Mouse (Mus musculus) kidney, embryonic 15.5 days (tissue): ENCODE results near the gene Orm1. TPM values are rescaled to one million over a fixed set of nuclear protein-coding genes. Genes with fewer than 3 reads are reported as not detected.
"Not testable (repeated sequence)": the region's sequence is repeated elsewhere in the genome, so short reads cannot be mapped to it uniquely, and the experiment has no call there.

Experiments
- ATAC-seq: fragments of 200-750 bp; cut with Nextera tagmentation; replicated peaks from 2 replicates; pipeline ENCODE4 v1.8.0; 2017; ENCODE audit warnings: moderate TSS enrichment; ENCODE audit not compliant: low FRiP score
- H3K27ac ChIP-seq: fragments of 300-500 bp; sonication (generic); 2 replicates; pipeline ENCODE4 v1.5.1; 2015; ENCODE audit warnings: mild to moderate bottlenecking, inconsistent platforms
- H3K27me3 ChIP-seq: fragments of 300-500 bp; sonication (generic); 2 replicates; pipeline ENCODE4 v1.6.1; 2015; ENCODE audit warnings: inconsistent platforms
- H3K36me3 ChIP-seq: fragments of 300-500 bp; sonication (generic); 2 replicates; pipeline ENCODE4 v1.6.1; 2015; ENCODE audit warnings: inconsistent platforms
- H3K4me1 ChIP-seq: fragments of 300-500 bp; sonication (generic); 2 replicates; pipeline ENCODE4 v1.6.1; 2015; ENCODE audit warnings: inconsistent platforms
- H3K4me2 ChIP-seq: fragments of 300-500 bp; sonication (generic); 2 replicates; pipeline ENCODE4 v1.6.1; 2015; ENCODE audit warnings: moderate library complexity, mild to moderate bottlenecking, inconsistent platforms
- H3K4me3 ChIP-seq: fragments of 300-500 bp; sonication (generic); replicated peaks from 2 replicates; pipeline ENCODE4 v1.5.1; 2015; ENCODE audit warnings: mild to moderate bottlenecking, inconsistent platforms
- H3K9ac ChIP-seq: fragments of 300-500 bp; sonication (generic); 2 replicates; pipeline ENCODE4 v1.6.1; 2015; ENCODE audit warnings: mild to moderate bottlenecking, inconsistent platforms
- H3K9me3 ChIP-seq: fragments of 300-500 bp; sonication (generic); replicated peaks from 2 replicates; pipeline ENCODE4 v1.6.1; 2016; ENCODE audit warnings: inconsistent platforms
- WGBS: fragments of 180-500 bp; shearing (Covaris S2); methylation state at CpG from one replicate; pipeline ENCODE4 v1.1.7; 2015; ENCODE audit warnings: mixed read lengths; 5-methylcytosine and 5-hydroxymethylcytosine counted together
- polyA plus RNA-seq: library from polyadenylated mRNA; unstranded; fragments of >200 nt; fragmentation: Nextera tagmentation; extraction: Ambion mirVana; gene quantifications from 2 replicates; pipeline ENCODE4 v1.2.1, GENCODE M21; 2015

The Orm1 gene
- polyA plus RNA-seq, 1 experiment from 2014 or later, result not detected

DNA sequence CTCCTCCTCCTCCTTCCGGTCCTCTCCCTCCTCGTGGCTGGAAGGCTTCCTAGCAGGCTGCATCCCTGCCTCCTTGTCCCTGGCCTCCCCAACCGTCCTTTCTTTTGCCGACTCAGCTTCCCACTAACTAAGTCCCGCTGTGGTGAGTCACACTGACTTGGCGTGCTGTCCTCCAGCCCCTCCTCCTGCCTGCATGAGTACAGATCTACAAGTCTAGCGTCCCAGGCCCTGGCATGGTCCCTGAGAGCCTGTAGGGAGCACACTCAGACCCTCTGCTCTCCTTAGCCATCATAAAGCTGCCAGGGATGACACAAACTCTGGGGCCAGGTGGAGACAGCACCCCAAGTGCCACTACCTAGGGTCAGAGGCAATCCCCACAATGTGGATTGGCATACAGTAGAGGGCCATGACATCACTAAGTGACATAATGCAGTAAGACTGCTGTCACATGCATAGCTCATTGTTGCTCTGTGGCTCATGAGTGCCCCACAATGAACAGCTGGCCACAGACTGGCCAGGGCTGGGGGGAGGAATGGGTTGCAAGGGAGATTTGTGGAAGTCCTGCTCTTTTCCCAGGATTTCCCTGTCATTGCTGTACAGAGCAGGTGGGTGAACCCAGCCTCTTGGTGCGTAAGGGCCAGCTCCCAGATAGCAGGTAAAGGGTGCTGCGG lies 28.1 kb upstream of the Orm1 start:
- Histone ChIP-seq H3K4me1 (no peaks in the 10 kb centered on the region), H3K27me3 (no peaks in the 10 kb centered on the region), H3K36me3 (peaks cover 40% of the 10 kb centered on the region), H3K4me3 (no peak overlapping the region), H3K9me3 (no peaks in the 10 kb centered on the region), H3K27ac (no peak overlapping the region), H3K9ac (no peak overlapping the region), H3K4me2 (no peak overlapping the region)
- WGBS, result 62% methylated on average over 9 of the region's 9 CpGs
- 0 out of 2 replicates have a peak, but pooled peaks have one; percentile 24 for ATAC-seq

- not testable (repeated sequence) for H3K4me3 ChIP-seq, H3K4me1 ChIP-seq, H3K9ac ChIP-seq, ATAC-seq, H3K27me3 ChIP-seq, H3K9me3 ChIP-seq, H3K4me2 ChIP-seq, H3K27ac ChIP-seq
- WGBS, result 31% methylated on average over 3 of the region's 3 CpGs
- peaks cover 59% of the 10 kb centered on the region for H3K36me3 ChIP-seq
Measured at GRCm38 (mm10) chr4:63319566-63319965, 24.8 kb upstream of the Orm1 start.

- no peak overlapping the region for H3K9ac ChIP-seq
- 79% methylated on average over 8 of the region's 8 CpGs for WGBS
- no peak overlapping the region for H3K4me2 ChIP-seq
- H3K4me1 ChIP-seq, result no peaks in the 10 kb centered on the region
- peaks cover 59% of the 10 kb centered on the region for H3K36me3 ChIP-seq
- no peak overlapping the region for H3K4me3 ChIP-seq
- H3K9me3 ChIP-seq, result no peaks in the 10 kb centered on the region
- no peaks in the 10 kb centered on the region for H3K27me3 ChIP-seq
- ATAC-seq, result no peak
- H3K27ac ChIP-seq, result no peak overlapping the region
Measured at GRCm38 (mm10) chr4:63323275-63323815, 21.0 kb upstream of the Orm1 start.

DNA sequence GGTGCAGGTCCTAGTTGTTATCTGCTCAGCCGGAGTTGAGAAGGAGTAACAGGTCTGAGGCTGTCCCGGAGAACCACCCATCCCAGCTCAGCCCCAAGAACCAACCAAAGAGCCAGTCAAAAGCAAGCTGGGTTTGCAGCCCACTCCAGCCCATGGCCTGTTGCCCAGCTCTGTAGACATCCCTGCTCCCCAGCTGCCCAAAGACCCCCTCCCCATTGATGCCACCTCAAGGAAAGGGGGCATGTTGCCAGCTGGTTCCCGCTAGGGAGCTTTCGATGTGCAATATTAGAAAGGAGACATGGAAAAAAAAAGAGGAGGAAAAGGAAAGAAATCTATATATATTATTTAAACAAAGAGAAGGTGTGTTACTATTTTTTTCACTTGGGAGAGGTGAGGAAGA lies 11.0 kb upstream of the Orm1 start:
- H3K4me1 ChIP-seq, result no peaks in the 10 kb centered on the region
- H3K27me3 ChIP-seq, result no peaks in the 10 kb centered on the region
- no peak overlapping the region for H3K4me2 ChIP-seq
- H3K9ac ChIP-seq, result no peak overlapping the region
- H3K36me3 ChIP-seq, result peaks cover 33% of the 10 kb centered on the region
- no peak overlapping the region for H3K27ac ChIP-seq
- WGBS, result 97% methylated on average over 4 of the region's 4 CpGs
- no peak for ATAC-seq
- no peaks in the 10 kb centered on the region for H3K9me3 ChIP-seq
- H3K4me3 ChIP-seq, result no peak overlapping the region

DNA sequence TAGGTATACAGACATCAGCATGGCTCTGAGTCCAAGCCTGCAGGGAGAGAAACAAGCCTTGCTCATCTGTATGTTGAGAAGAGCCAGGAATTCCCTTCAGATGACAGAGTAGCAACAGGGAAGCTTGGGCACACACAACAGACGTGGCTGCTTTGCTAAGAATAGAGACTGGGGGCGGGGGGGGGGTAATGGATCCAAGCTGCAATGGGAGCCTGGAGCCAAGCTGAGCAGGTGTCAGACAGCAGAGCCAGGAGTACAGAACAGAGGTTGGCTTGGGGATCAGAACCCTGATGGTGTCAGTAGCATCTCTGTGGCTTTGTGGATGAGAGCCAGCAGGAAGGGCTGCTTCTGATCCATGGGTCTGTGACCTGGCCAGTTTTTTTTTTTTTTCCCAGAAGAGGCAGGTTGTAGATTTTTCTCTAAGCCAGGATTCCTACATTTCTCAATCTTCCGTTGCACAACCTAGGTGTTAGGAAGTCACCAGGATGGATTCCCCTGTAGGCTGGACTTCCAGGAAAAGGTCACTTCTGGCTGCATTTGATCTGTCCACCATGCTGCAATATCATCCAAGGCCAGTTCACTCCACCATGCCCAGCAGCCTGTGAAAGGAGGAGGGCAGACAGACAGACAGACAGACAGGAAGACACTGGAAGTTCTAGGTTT lies 5.8 kb upstream of the Orm1 start:
- Histone ChIP-seq H3K27me3 (no peaks in the 10 kb centered on the region), H3K4me2 (no peak overlapping the region), H3K27ac (no peak overlapping the region), H3K4me1 (no peaks in the 10 kb centered on the region), H3K4me3 (no peak overlapping the region), H3K9me3 (no peaks in the 10 kb centered on the region), H3K9ac (no peak overlapping the region), H3K36me3 (0 out of 2 replicates have a peak, but pooled peaks cover under 1% of the 10 kb centered on the region)
- WGBS, result 72% methylated on average over 3 of the region's 3 CpGs
- no peak for ATAC-seq

DNA sequence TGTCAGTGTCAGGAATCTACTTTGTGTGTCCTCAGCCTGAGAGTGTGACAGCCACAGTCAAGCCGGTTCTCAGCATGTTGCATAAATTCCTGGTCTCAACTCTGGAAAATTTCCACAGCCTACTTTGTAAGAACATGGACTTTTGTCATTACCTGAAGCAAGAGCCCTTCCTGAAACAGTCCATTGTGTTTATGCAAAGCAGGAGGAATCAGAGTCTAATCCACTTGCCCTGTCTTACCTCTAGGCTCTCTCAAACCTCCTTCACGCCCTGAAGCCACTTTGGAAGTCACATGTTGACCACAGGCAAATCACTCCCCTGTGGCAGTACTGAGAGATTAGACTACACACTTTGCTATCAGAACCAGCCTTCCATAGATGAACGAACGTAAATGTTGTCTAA lies 1.9 kb upstream of the Orm1 start:
- H3K27ac ChIP-seq, result no peak overlapping the region
- H3K9me3 ChIP-seq, result no peaks in the 10 kb centered on the region
- ATAC-seq, result no peak
- H3K27me3 ChIP-seq, result no peaks in the 10 kb centered on the region
- H3K9ac ChIP-seq, result no peak overlapping the region
- 68% methylated on average over 4 of the region's 4 CpGs for WGBS
- H3K36me3 ChIP-seq, result no peaks in the 10 kb centered on the region
- H3K4me2 ChIP-seq, result no peak overlapping the region
- H3K4me3 ChIP-seq, result no peak overlapping the region
- H3K4me1 ChIP-seq, result no peaks in the 10 kb centered on the region

GRCm38 (mm10) chr4:63343608-63344007 lies 752 bp upstream of the Orm1 start:
- no peak for ATAC-seq
- Histone ChIP-seq H3K4me3 (no peak overlapping the region), H3K4me2 (no peak overlapping the region), H3K27me3 (no peaks in the 10 kb centered on the region), H3K9ac (no peak overlapping the region), H3K9me3 (no peaks in the 10 kb centered on the region), H3K27ac (no peak overlapping the region), H3K36me3 (no peaks in the 10 kb centered on the region), H3K4me1 (no peaks in the 10 kb centered on the region)
- WGBS, result 66% methylated on average over 3 of the region's 3 CpGs

DNA sequence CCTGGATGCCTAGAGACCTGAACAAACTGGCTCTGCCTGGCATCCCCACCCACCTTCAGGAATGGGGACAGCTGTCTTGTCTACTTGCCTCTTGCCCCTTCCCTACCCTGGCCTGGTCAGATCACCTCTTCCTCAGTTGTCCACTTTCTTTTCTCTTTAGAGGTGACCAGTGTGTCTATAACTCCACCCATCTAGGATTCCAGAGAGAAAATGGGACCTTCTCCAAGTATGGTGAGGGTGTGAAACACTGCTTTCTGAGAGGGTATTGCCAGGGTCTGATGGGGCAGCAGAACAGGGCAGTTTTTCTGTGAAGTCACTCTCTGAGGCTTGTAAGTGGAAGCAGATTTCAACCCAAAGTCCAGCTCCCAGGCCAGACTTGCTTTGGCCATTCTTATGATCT lies 901 bp downstream of the Orm1 start:
- H3K36me3 ChIP-seq, result no peaks in the 10 kb centered on the region
- no peaks in the 10 kb centered on the region for H3K9me3 ChIP-seq
- no peaks in the 10 kb centered on the region for H3K27me3 ChIP-seq
- no peak for ATAC-seq
- H3K4me1 ChIP-seq, result no peaks in the 10 kb centered on the region
- H3K27ac ChIP-seq, result no peak overlapping the region
- H3K4me3 ChIP-seq, result no peak overlapping the region
- no peak overlapping the region for H3K4me2 ChIP-seq
- no peak overlapping the region for H3K9ac ChIP-seq

DNA sequence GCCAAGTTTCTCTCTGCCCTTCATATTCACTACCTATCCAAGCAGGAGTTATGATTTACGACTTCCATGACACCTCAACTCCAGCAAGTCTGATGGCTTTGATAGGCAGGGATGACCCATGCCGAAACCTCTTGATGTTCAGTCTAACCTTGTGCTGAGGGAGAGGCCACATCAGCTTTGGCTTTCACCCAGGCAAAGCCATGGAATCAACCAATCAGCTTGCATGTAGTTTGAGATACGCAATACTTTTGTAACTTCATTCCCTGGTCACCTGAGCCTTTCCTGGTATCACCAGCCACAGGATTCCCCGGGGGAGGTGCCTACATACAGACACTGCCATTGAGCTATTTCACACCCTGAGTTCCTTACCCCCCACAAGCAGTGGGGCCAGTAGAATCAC lies 2.3 kb downstream of the Orm1 start:
- H3K4me1 ChIP-seq, result no peaks in the 10 kb centered on the region
- H3K4me2 ChIP-seq, result no peak overlapping the region
- H3K9ac ChIP-seq, result no peak overlapping the region
- H3K27ac ChIP-seq, result no peak overlapping the region
- H3K36me3 ChIP-seq, result no peaks in the 10 kb centered on the region
- H3K9me3 ChIP-seq, result no peaks in the 10 kb centered on the region
- 80% methylated on average over 4 of the region's 4 CpGs for WGBS
- no peaks in the 10 kb centered on the region for H3K27me3 ChIP-seq
- no peak for ATAC-seq
- no peak overlapping the region for H3K4me3 ChIP-seq

DNA sequence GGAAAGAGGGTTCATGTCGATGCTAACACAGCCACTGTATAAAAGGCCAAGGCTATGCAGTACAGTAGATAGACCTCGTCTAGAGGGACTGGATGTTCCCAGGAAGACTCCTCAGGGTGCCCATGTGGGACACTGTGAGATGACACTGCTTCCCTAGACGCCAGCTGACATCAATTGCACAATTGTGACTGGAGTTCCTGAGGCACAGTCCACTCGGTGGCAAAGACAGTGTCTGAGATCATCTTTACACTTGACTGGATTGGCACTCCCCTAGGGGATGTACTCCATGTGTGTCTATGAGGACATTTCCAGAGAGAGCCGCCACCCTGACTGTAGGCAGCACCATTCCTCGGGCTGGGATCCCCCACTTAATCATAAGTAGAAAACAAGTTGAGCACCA lies 4.2 kb downstream of the Orm1 start:
- no peak overlapping the region for H3K4me2 ChIP-seq
- H3K9ac ChIP-seq, result no peak overlapping the region
- no peak overlapping the region for H3K4me3 ChIP-seq
- H3K9me3 ChIP-seq, result no peaks in the 10 kb centered on the region
- H3K4me1 ChIP-seq, result no peaks in the 10 kb centered on the region
- 69% methylated on average over 6 of the region's 6 CpGs for WGBS
- H3K27ac ChIP-seq, result no peak overlapping the region
- H3K36me3 ChIP-seq, result no peaks in the 10 kb centered on the region
- ATAC-seq, result 0 out of 2 replicates have a peak, but pooled peaks have one; percentile 9
- no peaks in the 10 kb centered on the region for H3K27me3 ChIP-seq

DNA sequence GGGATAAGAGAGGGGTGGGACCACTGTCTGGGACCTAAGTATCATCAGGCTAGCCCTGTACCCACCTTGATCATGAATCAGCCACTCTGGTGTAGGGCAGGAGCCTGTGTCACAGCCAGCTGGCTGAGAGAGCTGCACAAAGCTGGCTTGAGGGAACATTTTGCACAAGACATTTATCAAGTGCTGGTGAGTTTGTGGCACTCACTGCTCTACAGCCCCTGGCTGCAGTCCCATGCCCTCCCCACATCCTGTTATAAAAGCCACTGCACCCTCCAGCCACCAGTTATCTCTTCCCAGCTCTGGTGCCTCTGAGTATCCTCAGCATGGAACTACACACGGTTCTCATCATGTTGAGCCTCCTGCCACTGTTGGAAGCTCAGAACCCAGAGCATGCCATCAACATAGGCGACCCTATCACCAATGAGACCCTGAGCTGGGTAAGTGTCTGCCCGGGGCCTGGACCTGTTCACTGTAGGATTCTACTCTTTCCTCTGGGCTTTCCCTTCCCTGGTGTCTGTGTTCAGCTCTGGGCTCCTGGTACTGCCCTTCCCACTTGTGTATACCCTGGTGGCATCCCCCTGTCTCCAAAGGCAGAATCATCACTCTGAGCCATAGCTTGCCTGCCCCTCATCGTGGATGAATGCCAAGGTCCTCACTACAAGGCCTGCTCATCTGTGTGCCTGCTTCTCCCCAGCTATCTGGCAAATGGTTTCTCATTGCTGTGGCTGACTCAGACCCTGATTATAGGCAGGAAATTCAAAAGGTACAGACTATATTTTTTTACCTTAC lies 11.7 kb downstream of the Orm1 start, which contains the start of gene Orm3:
Gene Orm3 (plus strand): TSS at position 286 of the 789 bp plus-strand sequence.
- Histone ChIP-seq H3K9me3 (no peaks in the 10 kb centered on the region), H3K4me2 (no peak within 1 kb of the TSS), H3K27ac (no peak within 1 kb of the TSS), H3K4me1 (no peaks in the 10 kb centered on the region), H3K4me3 (no peak within 1 kb of the TSS), H3K27me3 (no peaks in the 10 kb centered on the region), H3K36me3 (no peaks in the 10 kb centered on the region), H3K9ac (no peak within 1 kb of the TSS)
- 62% methylated on average over 4 of the region's 4 CpGs for WGBS
- ATAC-seq, result no peak

DNA sequence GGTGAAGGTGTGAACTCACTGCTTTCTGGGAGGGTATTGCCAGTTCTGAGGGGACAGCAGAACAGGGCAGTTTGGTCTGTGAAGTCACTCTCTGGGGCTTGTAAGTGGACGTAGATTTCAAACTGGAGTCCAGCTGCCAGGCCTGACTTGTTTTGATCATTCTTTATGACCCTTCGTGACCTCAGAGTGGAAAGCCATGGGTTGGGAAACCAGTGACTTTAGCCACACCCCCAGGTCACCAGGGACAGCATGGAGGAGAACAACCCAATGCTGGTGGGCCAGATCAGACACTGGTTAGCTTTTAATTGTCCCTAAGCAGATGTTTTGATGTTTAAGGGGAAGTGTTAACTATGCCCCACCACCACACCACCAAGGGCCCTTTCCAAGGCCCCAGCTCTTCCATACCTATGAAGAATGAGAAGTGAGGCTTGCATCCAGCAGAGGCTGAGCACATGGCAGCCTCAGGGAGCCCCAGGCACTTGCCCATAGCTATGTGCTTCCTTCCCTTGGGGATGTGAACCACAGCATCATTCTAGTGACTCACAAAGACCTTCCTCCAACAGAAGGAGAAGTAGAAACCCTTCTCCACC lies 12.7 kb downstream of the Orm1 start:
- Histone ChIP-seq H3K9ac (no peak overlapping the region), H3K27ac (no peak overlapping the region), H3K36me3 (no peaks in the 10 kb centered on the region), H3K4me1 (no peaks in the 10 kb centered on the region), H3K27me3 (no peaks in the 10 kb centered on the region), H3K4me3 (no peak overlapping the region), H3K9me3 (no peaks in the 10 kb centered on the region), H3K4me2 (no peak overlapping the region)
- no peak for ATAC-seq
- WGBS, result 52% methylated on average over 2 of the region's 2 CpGs
